Mouse (Mus musculus): Measurements from ENCODE around the gene Eif2d.

Eif2d gene

DNA sequence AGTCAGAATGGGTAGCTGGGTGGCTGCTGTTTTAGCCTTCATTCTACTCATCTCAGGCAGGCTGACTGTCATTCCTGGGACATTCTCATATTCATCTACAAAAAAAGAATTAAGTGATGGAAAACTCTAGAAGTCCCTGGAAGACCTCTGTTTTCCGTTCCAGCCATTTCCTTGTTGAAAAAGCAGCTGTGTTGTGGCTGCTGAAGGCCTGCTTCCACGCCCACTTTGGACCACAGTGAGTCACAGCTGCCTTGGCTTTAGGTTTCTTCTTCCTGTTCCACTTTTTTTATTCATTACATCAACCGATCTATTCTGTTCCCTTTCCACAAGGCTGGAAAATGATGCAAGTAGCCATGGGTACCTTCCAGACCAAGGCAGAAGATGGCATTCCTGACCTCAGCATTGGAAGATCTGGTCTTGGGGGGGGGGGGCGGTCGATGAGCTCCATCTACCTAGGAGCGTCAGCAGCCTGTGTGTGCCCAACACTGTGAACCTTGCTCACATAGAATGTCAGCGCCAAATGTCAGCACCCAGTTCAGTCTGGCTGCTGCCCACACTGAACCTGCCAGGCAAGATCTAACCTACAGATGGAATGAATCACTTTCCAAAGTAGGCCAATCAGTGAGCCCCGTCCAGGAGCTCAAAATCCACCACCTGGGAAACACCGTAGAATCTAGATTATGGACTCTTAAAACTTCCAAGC lies 31.4 kb downstream of the Eif2d start:
- peak; percentile 54 for DNase-seq (ENCODE audit: low spot score)

GRCm38 (mm10) chr1:131184956-131185660 lies 32.1 kb downstream of the Eif2d start:
- no peak for DNase-seq (ENCODE audit: low spot score)

DNA sequence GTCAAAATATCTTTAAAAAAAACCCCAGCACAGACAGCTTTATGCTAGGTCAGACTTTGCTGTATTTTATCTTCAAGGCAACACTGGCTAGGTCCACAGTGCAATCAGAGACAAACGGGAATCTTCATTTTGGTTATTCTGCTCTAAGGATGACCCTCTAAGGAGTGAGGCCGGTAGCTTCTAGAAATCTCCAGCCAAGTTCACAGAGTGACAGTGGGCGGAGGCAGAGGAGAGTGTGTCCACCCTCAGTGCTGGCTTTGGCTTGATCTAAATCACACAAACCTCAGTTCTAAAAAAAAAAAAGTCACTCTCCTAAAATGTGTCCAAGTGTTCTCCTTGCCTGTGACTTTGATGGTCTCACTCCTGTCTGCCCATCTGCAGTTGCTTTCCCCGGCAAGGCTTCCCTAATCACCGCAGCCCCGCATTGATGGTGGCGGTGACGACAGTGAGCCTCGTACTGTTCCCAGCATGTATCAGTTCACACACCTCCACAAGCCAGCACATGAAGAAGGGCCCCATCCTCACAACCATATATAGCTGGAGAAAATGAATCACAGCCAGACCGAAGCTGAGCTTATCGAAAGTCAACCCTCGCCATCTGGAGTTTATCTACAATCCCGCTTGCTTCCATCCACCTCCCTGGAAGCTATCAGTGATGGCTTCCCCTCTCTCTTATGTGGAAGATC lies 33.0 kb downstream of the Eif2d start:
- no peak for DNase-seq (ENCODE audit: low spot score)

GRCm38 (mm10) chr1:131186995-131187394 lies 34.0 kb downstream of the Eif2d start:
- peak; percentile 46 for DNase-seq (ENCODE audit: low spot score)

DNA sequence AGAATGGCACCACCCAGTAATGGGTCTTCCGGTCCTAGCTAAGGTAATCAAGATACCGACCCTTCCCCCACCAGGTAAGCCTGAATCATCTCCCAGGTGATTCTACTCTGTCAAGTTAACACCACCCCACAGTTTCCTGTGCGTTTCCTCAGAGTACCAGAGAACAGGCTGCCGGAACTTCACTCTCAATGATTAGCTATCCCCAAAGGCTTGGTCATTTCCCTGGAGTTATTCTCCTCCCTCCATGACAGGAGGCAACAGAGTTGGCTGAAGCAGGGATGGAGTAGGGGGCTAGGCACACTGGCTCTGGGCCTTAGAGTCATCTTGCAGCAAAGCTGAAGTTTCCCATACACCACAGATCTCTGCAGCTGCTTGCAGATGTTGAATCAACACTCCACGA lies 34.9 kb downstream of the Eif2d start:
- DNase-seq (ENCODE audit: low spot score) = no peak

DNA sequence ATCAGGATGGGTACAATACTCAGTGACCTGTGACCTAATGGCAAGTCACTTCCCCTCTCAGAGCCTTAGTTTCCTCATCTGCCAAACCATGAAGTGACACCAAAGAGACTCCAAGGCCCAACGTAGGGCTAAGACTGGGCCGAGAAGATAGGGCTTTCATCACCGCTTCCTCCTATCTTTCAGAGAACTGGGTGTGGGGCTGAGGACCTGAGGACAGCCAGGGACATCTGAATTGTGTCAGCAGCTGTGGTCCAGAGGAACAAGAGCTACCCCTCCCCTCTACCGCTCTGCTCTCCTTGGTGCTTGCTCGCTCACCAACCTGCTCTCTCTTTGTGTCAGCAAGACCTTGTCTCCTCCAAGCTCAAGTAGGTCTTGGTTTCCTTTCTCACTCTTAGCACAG lies 35.7 kb downstream of the Eif2d start:
- DNase-seq (ENCODE audit: low spot score) = no peak

GRCm38 (mm10) chr1:131193746-131194145 lies 40.8 kb downstream of the Eif2d start:
- peak; percentile 21 for DNase-seq (ENCODE audit: low spot score)

DNA sequence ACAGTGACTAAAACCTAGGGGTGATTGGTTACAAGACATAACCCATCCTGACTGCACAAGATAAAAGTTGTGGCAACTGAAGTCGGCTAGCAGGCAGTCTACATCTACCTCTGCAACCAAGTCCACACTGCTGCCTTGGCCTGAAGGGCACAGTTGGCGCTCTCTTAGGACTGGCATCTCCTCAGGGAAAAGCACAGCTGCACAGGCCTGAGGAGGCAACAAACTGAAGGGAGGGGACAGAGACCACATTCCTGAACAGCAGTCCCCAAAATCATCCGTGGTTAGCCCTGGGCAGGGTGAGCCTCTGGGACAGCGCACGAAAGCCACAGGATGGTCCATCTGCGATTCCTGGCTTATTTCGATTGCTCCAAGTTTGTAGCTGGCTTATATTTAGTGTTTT lies 42.7 kb downstream of the Eif2d start:
- no peak for DNase-seq (ENCODE audit: low spot score)

- DNase-seq (ENCODE audit: low spot score) = no peak
Measured at GRCm38 (mm10) chr1:131196107-131196506, 43.1 kb downstream of the Eif2d start.

- DNase-seq (ENCODE audit: low spot score) = peak; percentile 21
Measured at GRCm38 (mm10) chr1:131198417-131198960, 45.5 kb downstream of the Eif2d start.

DNA sequence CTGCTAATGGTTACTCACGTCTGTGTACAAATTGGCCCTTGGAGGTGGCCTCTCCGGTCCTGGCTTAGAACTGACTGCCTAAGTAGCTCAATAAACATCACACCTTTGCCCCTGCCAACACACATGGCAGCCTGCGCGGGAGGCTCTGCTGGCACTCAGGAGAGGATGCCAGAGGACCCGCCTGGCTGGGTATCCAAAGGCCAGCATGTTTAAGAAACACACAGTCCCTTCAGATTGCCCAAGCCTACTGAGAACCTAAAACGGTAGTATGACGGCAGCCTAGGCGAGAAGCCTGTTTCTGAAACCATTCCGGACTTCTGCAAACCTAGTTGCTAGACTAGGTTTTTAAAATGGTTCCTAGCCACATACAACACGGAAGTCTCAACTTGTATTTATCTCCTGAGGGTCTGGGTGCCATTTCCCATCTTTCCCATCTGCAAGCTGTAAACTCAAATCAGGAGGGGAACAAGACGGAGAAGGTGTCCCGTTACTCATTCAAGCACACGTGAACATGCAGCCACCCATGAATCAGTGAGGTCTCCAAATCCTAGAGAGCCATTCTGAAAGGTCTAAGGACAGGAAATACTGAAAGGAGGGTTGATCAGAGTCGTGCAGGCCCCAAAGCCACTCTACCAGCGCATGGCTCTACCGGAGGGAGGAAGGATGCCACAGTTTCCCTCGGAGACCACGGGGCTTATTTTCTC lies 46.3 kb downstream of the Eif2d start:
- no peak for DNase-seq (ENCODE audit: low spot score)

DNA sequence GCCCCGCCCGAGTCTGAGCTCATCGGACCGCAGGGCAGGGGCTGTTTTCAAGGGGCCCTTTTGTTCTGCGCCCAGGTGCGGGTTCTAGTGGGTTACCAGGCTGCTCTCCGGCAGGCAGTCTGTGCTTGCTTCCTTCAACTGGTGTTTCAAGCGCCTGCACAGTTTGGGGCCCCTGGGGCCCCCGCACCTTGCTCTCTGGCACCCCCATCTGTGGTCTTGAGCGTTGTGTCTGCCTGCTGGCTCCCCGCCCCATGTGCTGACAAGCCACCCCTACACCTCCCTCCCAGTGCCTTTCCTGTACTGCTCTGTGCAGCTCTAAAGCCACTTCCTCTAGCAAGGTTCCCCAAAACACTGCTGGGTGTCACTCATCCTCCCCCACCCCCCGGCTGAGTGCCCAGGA lies 47.0 kb downstream of the Eif2d start:
- no peak for DNase-seq (ENCODE audit: low spot score)

DNA sequence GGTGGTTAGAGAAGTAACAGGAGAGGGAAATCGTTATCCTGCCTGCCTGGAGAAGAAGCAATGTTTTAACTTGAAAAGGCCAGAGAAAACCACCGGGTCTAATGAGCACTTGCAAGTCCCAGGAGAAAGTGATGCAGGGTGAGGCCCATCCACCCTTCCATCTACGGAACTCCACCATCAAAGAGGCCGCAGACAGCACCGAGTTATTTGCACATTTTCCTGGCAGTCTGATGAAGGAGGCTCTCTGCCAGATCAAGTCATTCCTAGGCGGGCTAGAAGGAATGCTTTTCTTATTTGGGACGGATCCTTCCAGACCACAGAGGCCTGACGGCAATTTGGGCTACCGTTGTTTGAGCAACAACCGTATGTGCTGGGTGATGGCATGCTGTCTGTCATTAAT lies 47.6 kb downstream of the Eif2d start:
- DNase-seq (ENCODE audit: low spot score) = no peak

- DNase-seq (ENCODE audit: low spot score) = no peak
Measured at GRCm38 (mm10) chr1:131201391-131201790, 48.4 kb downstream of the Eif2d start.

GRCm38 (mm10) chr1:131204461-131204860 lies 51.5 kb downstream of the Eif2d start:
- DNase-seq (ENCODE audit: low spot score) = no peak

DNA sequence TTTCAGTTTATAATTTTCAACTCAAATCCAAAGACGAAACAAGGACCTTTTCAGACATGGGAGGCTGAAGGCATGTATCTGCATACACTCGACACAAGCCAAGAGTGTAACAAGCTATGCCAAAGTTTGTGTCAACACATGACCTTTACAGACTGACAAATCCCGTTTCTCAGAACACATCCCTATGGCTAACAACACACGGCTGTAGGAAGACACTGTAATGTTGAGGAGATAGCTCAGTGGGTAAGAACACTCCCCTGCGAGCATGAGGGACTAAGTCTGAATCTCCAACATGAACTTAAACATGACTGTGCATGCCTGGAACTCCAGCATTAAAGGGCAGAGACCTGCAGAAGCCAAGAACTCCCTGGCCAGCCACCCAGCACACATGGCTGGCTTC lies 53.4 kb downstream of the Eif2d start:
- DNase-seq (ENCODE audit: low spot score) = no peak

DNA sequence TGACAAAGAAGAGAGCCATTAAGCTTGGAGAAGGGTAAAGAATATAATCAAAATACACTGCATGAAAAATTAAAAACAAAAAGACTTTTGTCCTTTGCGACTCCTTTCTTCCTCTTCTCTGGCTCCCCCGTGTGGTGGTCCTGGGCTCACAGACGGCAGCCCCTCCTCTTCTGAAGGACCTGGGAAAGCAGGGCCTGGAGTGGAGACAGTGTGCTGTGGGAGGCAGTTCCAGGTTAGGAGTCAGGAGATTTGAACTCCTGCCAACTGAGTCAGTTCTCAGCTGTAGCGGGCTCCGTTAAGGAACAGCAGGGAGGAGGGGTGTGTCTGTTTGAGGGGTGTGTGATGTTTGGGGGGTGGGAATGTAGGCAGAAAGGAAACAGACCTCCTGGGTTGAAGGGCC lies 54.5 kb downstream of the Eif2d start:
- DNase-seq (ENCODE audit: low spot score) = peak; percentile 66

GRCm38 (mm10) chr1:131208081-131208480 lies 55.1 kb downstream of the Eif2d start:
- no peak for DNase-seq (ENCODE audit: low spot score)

DNA sequence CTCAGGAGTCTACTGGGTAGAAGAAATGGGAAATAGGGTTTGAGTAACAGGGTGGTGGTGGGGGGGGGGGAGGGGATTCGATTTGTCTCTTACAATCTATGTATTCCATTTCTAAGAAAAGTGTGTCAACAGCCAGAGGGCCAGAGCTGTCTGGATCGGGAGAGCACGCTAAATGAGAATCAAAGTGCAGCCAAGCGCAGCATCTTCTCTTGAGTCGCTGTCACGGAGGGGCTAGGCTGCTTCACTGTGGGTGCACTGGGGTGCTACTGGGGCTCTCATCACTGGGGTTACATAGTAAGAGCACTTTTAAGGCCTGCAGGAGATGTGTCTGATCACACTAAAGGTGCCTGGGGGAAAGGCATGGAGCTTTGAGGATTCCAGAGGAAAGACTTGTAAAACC lies 55.8 kb downstream of the Eif2d start:
- DNase-seq (ENCODE audit: low spot score) = no peak

DNA sequence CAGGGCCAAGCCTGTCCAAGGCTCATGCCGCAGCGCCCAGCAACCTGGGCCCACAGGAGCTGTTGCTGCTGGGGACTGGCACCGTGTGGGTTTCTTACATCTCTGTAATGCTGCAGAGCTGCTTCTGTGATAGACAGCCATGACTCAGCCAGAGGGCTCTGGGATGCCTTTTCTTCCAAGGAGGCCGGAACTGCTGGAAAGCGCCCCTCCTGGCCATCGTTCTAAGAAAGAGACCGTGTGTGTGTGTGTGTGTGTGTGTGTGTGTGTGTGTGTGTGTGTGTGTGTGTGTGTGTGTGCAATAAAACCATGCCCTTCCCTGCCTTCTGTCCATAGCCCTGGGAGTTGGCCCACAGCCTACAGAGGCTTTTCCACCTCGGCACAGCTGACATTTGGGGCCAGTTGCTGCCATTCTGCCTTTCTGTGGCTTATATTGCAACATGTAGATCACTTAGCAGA lies 57.0 kb downstream of the Eif2d start:
- peak; percentile 79 for DNase-seq (ENCODE audit: low spot score)

DNA sequence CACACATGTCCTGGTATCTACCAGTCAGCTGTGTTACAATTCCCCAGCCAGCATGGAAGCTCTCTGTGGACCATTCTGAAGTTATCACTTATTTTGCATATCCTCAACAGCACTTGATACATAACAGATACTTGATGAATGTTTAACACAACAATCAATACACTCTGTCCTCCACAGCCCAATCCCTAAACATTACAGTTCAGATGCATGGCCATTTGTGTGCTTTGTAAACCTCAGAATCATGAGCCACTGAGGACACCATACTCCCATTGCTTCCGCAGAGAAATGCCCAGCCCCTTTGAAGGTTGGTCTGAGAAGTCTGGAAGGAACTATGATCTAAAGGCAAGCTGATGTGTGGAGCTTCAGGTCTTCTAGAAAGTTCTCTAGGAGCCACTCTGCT lies 58.7 kb downstream of the Eif2d start:
- DNase-seq (ENCODE audit: low spot score) = no peak

DNA sequence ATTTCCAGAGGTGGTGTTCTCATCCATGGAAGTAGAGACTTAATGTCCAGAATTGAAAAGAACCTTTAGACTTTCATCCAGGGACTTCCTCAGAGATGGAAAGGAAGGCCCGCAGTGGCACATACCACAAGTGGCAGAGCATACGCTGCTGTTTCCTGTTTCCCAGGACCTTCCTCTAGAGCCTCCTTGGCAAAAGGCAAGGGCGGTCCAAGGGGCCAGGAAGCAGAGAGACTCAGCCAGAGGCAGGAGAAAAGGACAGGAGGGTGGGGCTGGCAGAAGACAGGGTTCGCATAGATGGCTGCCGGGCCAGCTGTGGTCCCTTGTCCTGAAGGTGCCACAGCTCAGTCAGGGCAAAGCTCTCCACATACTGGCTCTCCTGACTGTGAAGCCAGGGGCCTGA lies 60.0 kb downstream of the Eif2d start:
- no peak for DNase-seq (ENCODE audit: low spot score)
